Mouse (Mus musculus): ENCODE results near the gene Scin. TPM values are rescaled to one million over a fixed set of nuclear protein-coding genes. Genes with fewer than 3 reads are reported as not detected.

Scin gene
- polyA plus RNA-seq, 1 experiment from 2014 or later, result not detected

DNA sequence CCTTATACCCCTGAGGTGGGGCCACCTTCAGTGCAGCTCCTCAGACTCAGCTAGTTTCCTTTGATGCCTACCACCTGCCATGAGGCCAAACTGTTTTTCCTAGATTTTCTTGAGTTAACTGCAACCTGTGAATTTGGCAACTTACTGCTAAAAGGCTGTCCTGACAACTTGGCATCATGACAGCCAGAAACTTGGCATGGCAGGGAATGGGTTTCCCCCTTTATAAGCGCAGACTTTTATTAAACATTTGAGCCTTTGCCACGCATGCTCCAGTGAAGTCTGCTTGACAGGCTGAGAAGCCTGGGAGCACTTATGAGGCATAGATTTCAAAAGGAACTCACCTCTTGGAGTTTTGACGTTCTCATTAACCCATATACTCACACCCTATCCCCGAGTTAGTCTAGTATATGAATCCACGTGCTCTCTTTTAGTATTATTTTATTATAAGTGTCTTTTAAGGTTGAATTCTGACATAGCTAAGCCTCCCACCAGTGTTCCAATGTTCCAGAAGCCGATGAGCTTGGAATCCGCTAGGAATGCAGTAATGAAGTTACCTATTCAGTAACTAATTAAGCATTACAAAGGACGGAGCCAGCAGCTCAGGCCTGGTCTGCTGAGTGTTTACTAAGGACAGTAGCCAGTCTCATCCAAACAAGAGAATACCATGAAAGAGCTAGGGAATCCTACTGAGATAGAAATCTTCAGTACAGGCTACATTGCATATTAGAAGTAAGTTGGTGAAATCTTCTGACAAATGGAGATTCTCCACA is 90.0 kb downstream of the Scin start:
- Histone ChIP-seq H3K36me3 (ENCODE audit: poor library complexity, severe bottlenecking) (no peaks in the 10 kb centered on the region), H3K4me2 (no peak overlapping the region), H3K9ac (no peak overlapping the region), H3K27me3 (no peaks in the 10 kb centered on the region), H3K4me3 (no peak overlapping the region), H3K4me1 (no peaks in the 10 kb centered on the region), H3K27ac (no peak overlapping the region), H3K9me3 (replicated peaks) (no peaks in the 10 kb centered on the region; the same call in 1 of the 2 replicates)
- 61% methylated on average over 8 of the region's 8 CpGs for WGBS
- no peak for ATAC-seq

- ATAC-seq, result no peak
- H3K4me2 ChIP-seq, result no peak overlapping the region
- H3K4me1 ChIP-seq, result peaks cover 17% of the 10 kb centered on the region
- no peak overlapping the region for H3K4me3 ChIP-seq
- H3K27me3 ChIP-seq, result no peaks in the 10 kb centered on the region
- no peak overlapping the region for H3K9ac ChIP-seq
- no peaks in the 10 kb centered on the region; the same call in 1 of the 2 replicates for H3K9me3 ChIP-seq (replicated peaks)
- no peaks in the 10 kb centered on the region for H3K36me3 ChIP-seq (ENCODE audit: poor library complexity, severe bottlenecking)
- H3K27ac ChIP-seq, result no peak overlapping the region
Observed at GRCm38 (mm10) chr12:40040067-40040466, 94.0 kb downstream of the Scin start.

- Histone ChIP-seq H3K4me2 (peak within 1 kb of the TSS; percentile 73), H3K9ac (peak within 1 kb of the TSS; percentile 83), H3K4me3 (peak within 1 kb of the TSS; percentile 85), H3K4me1 (peaks cover 20% of the 10 kb centered on the region), H3K27me3 (no peaks in the 10 kb centered on the region), H3K36me3 (ENCODE audit: poor library complexity, severe bottlenecking) (no peaks in the 10 kb centered on the region), H3K9me3 (replicated peaks) (no peaks in the 10 kb centered on the region), H3K27ac (peak within 1 kb of the TSS; percentile 89)
- WGBS, result under 1% methylated on average over 65 of the region's 68 CpGs
- ATAC-seq, result peak; percentile 89
Observed at GRCm38 (mm10) chr12:40037876-40038463, 96.1 kb downstream of the Scin start, which contains the start of gene Arl4a. TSS of gene Arl4a (minus strand) at chr12:40038025.

- H3K4me3 ChIP-seq, result peak overlapping the region; percentile 85
- no peaks in the 10 kb centered on the region for H3K9me3 ChIP-seq (replicated peaks)
- H3K27ac ChIP-seq, result peak overlapping the region; percentile 89
- peak overlapping the region; percentile 73 for H3K4me2 ChIP-seq
- under 1% methylated on average over 39 of the region's 60 CpGs for WGBS
- no peaks in the 10 kb centered on the region for H3K27me3 ChIP-seq
- peak overlapping the region; percentile 83 for H3K9ac ChIP-seq
- ATAC-seq, result peak; percentile 98
- H3K4me1 ChIP-seq, result peaks cover 20% of the 10 kb centered on the region
- H3K36me3 ChIP-seq (ENCODE audit: poor library complexity, severe bottlenecking), result no peaks in the 10 kb centered on the region
Observed at GRCm38 (mm10) chr12:40037226-40037813, 96.7 kb downstream of the Scin start.

GRCm38 (mm10) chr12:40036666-40037065 is 97.4 kb downstream of the Scin start:
- 4% methylated on average over 11 of the region's 11 CpGs for WGBS
- H3K4me3 ChIP-seq, result peak overlapping the region; percentile 85
- ATAC-seq, result no peak
- peak overlapping the region; percentile 89 for H3K27ac ChIP-seq
- no peaks in the 10 kb centered on the region for H3K27me3 ChIP-seq
- peaks cover 20% of the 10 kb centered on the region for H3K4me1 ChIP-seq
- peak overlapping the region; percentile 73 for H3K4me2 ChIP-seq
- H3K36me3 ChIP-seq (ENCODE audit: poor library complexity, severe bottlenecking), result peaks cover 1% of the 10 kb centered on the region; the same call in 1 of the 2 replicates
- H3K9me3 ChIP-seq (replicated peaks), result no peaks in the 10 kb centered on the region
- peak overlapping the region; percentile 83 for H3K9ac ChIP-seq

- no peaks in the 10 kb centered on the region for H3K9me3 ChIP-seq (replicated peaks)
- no peak overlapping the region for H3K27ac ChIP-seq
- 63% methylated on average over 4 of the region's 4 CpGs for WGBS
- peak overlapping the region; percentile 73 for H3K4me2 ChIP-seq
- no peaks in the 10 kb centered on the region for H3K27me3 ChIP-seq
- H3K4me3 ChIP-seq, result peak overlapping the region; percentile 85
- H3K4me1 ChIP-seq, result peaks cover 20% of the 10 kb centered on the region
- no peak overlapping the region for H3K9ac ChIP-seq
- no peak for ATAC-seq
- peaks cover 4% of the 10 kb centered on the region; the same call in 1 of the 2 replicates for H3K36me3 ChIP-seq (ENCODE audit: poor library complexity, severe bottlenecking)
Observed at GRCm38 (mm10) chr12:40035506-40035905, 98.5 kb downstream of the Scin start.

DNA sequence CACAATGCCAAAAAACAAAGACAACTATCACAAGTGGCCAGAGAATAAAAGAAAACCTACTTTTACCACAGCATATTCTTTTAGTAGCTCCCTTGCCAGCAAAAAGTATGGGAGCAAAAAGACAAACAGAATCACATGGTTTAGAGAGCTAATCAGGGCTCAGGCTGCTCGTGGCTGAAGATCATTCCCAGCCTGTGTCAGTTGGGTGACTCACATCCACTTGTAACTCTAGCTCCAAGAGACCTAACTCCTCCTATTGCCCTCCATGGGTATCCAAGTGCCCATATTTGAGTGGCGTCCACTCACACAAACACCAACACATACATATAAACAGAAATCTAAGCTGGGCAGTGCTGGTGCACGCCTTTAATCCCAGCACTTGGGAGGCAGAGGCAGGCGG is 104.8 kb downstream of the Scin start:
- peaks cover 4% of the 10 kb centered on the region; the same call in 1 of the 2 replicates for H3K36me3 ChIP-seq (ENCODE audit: poor library complexity, severe bottlenecking)
- H3K4me1 ChIP-seq, result no peaks in the 10 kb centered on the region; the same call in 1 of the 2 replicates
- no peaks in the 10 kb centered on the region for H3K9me3 ChIP-seq (replicated peaks)
- no peaks in the 10 kb centered on the region for H3K27me3 ChIP-seq
- 84% methylated on average over 4 of the region's 4 CpGs for WGBS
- H3K4me2 ChIP-seq, result no peak overlapping the region
- H3K4me3 ChIP-seq, result no peak overlapping the region
- no peak for ATAC-seq
- no peak overlapping the region for H3K9ac ChIP-seq
- no peak overlapping the region for H3K27ac ChIP-seq

DNA sequence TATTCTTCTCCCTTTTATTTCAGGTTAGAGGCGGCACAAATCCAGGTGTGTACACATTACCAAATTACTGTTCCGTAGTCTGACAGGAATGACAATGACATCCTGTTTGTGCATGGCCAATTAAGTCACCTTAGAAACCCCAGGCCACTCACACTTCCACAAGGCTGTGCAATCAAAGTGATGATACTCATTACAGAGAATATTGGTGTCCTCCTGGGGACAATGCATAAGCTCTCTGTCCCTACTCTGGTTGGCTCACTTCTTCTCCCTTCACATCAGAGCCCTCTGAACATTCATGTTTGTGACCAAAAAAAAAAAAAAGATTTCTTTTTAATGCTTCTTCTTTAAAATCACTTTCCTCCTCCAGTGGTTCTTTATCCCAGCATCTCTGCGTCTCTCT is 106.2 kb downstream of the Scin start:
- Histone ChIP-seq H3K4me2 (no peak overlapping the region), H3K27ac (no peak overlapping the region), H3K9me3 (replicated peaks) (no peaks in the 10 kb centered on the region), H3K9ac (no peak overlapping the region), H3K4me3 (no peak overlapping the region), H3K36me3 (ENCODE audit: poor library complexity, severe bottlenecking) (peaks cover 4% of the 10 kb centered on the region; the same call in 1 of the 2 replicates), H3K4me1 (no peaks in the 10 kb centered on the region), H3K27me3 (no peaks in the 10 kb centered on the region)
- no peak for ATAC-seq
- WGBS, result 90% methylated on average over 3 of the region's 3 CpGs

DNA sequence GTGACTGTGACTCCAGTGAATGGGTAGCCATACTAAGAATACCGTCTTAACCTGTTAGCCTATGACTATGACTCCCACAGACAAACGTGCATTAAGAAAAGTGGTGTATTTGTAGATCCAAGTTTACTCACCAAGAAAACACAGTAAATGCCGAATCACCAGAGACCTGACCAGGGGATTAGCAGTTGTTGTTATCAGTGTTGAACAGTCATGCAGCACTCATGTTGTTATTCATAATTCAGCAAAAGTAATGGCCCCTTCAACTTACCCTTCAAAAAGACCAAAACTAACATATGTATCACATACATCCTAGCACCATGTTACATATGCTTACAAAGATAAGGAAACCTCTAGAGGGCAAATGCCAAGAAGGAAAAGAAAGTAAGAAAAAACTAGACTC is 106.6 kb downstream of the Scin start:
- no peak overlapping the region for H3K27ac ChIP-seq
- peaks cover 4% of the 10 kb centered on the region; the same call in 1 of the 2 replicates for H3K36me3 ChIP-seq (ENCODE audit: poor library complexity, severe bottlenecking)
- ATAC-seq, result no peak
- no peak overlapping the region for H3K9ac ChIP-seq
- H3K27me3 ChIP-seq, result no peaks in the 10 kb centered on the region
- no peaks in the 10 kb centered on the region for H3K4me1 ChIP-seq
- WGBS, result 94% methylated on average over 3 of the region's 3 CpGs
- H3K9me3 ChIP-seq (replicated peaks), result no peaks in the 10 kb centered on the region
- no peak overlapping the region for H3K4me2 ChIP-seq
- no peak overlapping the region for H3K4me3 ChIP-seq

DNA sequence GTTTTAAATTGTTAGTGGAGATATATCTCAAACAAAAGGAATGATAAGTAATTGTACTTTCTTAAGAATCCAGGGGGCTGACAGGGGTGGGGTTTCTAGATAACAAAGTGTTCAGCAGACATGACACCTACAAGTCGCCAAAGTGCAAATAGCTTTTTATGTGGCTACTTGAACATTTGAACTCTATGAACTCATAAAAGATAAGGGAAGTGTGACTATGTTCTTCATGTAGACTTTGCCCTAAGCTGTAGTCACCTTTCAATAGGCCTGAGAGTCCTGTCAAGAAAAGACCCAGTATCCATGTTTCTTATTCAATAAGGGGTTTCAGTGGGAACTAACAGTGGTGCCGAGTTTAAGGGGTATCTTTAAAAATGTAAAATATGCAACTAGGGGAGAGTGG is 110.1 kb downstream of the Scin start:
- Histone ChIP-seq H3K27me3 (no peaks in the 10 kb centered on the region), H3K4me2 (no peak overlapping the region), H3K36me3 (ENCODE audit: poor library complexity, severe bottlenecking) (no peaks in the 10 kb centered on the region), H3K27ac (no peak overlapping the region), H3K9ac (no peak overlapping the region), H3K9me3 (replicated peaks) (no peaks in the 10 kb centered on the region), H3K4me1 (no peaks in the 10 kb centered on the region), H3K4me3 (no peak overlapping the region)
- no peak for ATAC-seq
- 88% methylated on average over 2 of the region's 2 CpGs for WGBS

DNA sequence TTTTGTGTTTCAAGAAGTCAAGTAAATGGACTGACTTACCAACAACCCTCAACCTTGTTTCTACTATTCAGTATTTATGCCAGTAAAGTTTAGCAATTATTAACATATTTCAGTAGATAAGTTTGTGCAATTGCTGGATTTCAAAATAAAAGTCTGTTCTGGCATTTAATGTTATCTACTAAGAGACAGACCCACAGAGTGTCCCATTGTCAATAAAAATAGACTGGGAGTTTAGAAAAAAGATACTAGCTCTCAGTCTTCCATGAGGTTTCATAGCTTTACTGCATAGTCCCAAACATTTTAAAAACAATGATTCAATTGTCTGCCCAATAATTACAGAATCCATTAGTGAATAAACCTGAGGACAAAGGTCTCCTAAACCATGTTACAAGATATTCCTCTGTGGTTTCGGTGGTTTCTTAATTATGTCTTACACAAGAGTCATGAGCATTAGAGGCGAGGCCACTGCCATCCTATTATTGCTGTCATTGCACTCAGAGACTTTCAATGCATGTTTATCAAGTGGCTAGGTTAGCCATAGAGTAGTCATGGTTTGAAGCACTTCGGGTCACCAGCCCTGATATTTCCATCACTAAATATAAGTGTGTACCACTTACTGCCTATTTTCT is 110.9 kb downstream of the Scin start:
- no peaks in the 10 kb centered on the region for H3K9me3 ChIP-seq (replicated peaks)
- no peaks in the 10 kb centered on the region for H3K27me3 ChIP-seq
- no peaks in the 10 kb centered on the region for H3K36me3 ChIP-seq (ENCODE audit: poor library complexity, severe bottlenecking)
- no peak overlapping the region for H3K4me3 ChIP-seq
- WGBS, result 73% methylated on average over 3 of the region's 3 CpGs
- no peak for ATAC-seq
- H3K27ac ChIP-seq, result no peak overlapping the region
- H3K9ac ChIP-seq, result no peak overlapping the region
- H3K4me1 ChIP-seq, result no peaks in the 10 kb centered on the region
- H3K4me2 ChIP-seq, result no peak overlapping the region

DNA sequence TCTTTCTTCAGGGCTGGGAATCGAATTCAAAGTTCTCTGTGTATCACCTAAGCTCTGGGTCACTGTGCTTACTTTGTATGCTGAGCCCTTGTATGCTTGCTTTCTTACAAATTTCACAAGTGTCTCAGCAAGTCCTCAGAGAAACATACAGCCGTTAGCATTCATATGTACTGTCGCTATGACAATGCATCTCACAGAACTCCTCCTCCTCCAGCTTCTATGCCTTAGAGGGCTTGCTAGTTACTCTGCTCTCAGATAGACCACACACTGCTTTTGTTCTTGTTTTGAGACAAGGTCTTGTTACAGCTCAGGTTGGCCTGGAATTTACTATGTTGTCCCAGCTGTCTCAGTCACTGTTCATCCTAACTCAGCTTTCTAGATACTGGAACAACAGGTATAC is 111.7 kb downstream of the Scin start:
- H3K9me3 ChIP-seq (replicated peaks), result no peaks in the 10 kb centered on the region
- H3K4me3 ChIP-seq, result no peak overlapping the region
- H3K4me1 ChIP-seq, result no peaks in the 10 kb centered on the region
- no peak for ATAC-seq
- no peaks in the 10 kb centered on the region for H3K36me3 ChIP-seq (ENCODE audit: poor library complexity, severe bottlenecking)
- H3K4me2 ChIP-seq, result no peak overlapping the region
- no peaks in the 10 kb centered on the region for H3K27me3 ChIP-seq
- H3K9ac ChIP-seq, result no peak overlapping the region
- 66% methylated on average over 3 of the region's 3 CpGs for WGBS
- no peak overlapping the region for H3K27ac ChIP-seq
